In the genomic region with DNA sequence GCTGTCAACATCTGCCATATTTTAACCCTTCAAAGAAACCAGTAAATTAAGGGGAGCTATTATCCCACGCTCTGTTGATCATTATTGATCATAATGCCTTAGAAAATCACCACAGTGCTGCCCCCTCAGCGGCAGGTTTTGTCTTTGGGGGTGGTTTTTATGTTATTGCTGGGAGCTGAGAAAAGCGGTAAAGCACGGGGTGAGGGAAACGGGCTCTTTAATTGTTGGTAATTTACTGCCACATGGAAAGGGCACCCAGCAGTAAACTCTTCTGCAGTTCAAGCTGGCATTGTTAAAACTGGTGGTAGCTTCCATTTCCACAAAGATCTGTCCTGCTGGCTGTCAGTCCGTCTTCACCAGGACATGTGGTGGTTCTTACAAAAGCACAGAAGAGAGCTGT, we compare ENCODE assay signal across 25 mouse cellular contexts.
DNase-seq lines count a peak whose midpoint lies in the region; ATAC-seq and TF ChIP-seq lines count a peak whose summit lies in the region.
"Had no signal": no experiment of that assay in that cellular context is flagged by ENCODE, and none has a peak within 500 bp of the region (broad histone marks: within the 10 kb centered on the region; RNA-seq: fewer than 3 reads in every experiment).

No protein-coding gene starts in this region.

- no peak overlapping the region for H3K4me2 ChIP-seq in forebrain, embryonic 13.5 days
- no peak overlapping the region for H3K4me2 ChIP-seq in forebrain, embryonic 14.5 days (ENCODE audit: low read length)
- H3K4me2 ChIP-seq in forebrain, postnatal 0 days (ENCODE audit: low read depth): peak overlapping the region; percentile 8; the same call in 1 of the 2 replicates
- peak overlapping the region; percentile 13; the same call in 1 of the 2 replicates for H3K4me2 ChIP-seq in neural tube, embryonic 13.5 days
- H3K4me2 ChIP-seq: embryonic facial prominence, embryonic 13.5 days; heart, embryonic 12.5 days; hindbrain, embryonic 15.5 days; kidney, embryonic 15.5 days; liver, embryonic 15.5 days; lung, embryonic 15.5 days; midbrain, embryonic 15.5 days had no signal

- no peak for TF ChIP-seq CTCF in forebrain, postnatal 0 days (IDR thresholded peaks at IDR 0.05; ENCODE audit: low read depth)

- H3K27ac ChIP-seq in forebrain, embryonic 13.5 days: peak overlapping the region; percentile 57; the same call in 1 of the 2 replicates
- H3K27ac ChIP-seq in forebrain, embryonic 10.5 days: no peak overlapping the region
- H3K27ac ChIP-seq in forebrain, embryonic 14.5 days (ENCODE audit: low read depth, low read length): no peak overlapping the region
- no peak overlapping the region for H3K27ac ChIP-seq in forebrain, postnatal 0 days (ENCODE audit: low read depth, low read length)
- no peak overlapping the region for H3K27ac ChIP-seq in neural tube, embryonic 13.5 days (replicated peaks)
- H3K27ac ChIP-seq: embryonic facial prominence, embryonic 13.5 days; gastrocnemius, adult 2 months; heart, adult 2 months; hindbrain, embryonic 15.5 days; kidney, embryonic 15.5 days; layer of hippocampus, adult 2 months; liver, embryonic 15.5 days; lung, embryonic 15.5 days; midbrain, embryonic 10.5 days; midbrain, embryonic 15.5 days had no signal

- DNase-seq in forebrain, embryonic 10.5 days (ENCODE audit: extremely low spot score, low spot score): no peak
- DNase-seq in forebrain, embryonic 14.5 days (ENCODE audit: low spot score): no peak
- DNase-seq in forebrain, postnatal 0 days: no peak
- no peak for DNase-seq in frontal cortex, adult 2 months (ENCODE audit: extremely low spot score in 1 of 2, low spot score in 1 of 2)
- no peak for DNase-seq in urinary bladder, adult 18-20 months (ENCODE audit: low spot score in 2 of 2)
- DNase-seq: gastrocnemius, adult 2 months; gastrocnemius, postnatal 36 days; heart, adult 2 months; kidney, adult 18-20 months; kidney, postnatal 36 days; liver; spleen, adult 18-20 months; thymus, postnatal 25 days had no signal

- 0 out of 2 replicates have a peak, but pooled peaks have one; percentile 19 for ATAC-seq in forebrain, embryonic 13.5 days
- peak; percentile 67 for ATAC-seq in forebrain, embryonic 14.5 days
- ATAC-seq in forebrain, postnatal 0 days: no peak
- 0 out of 2 replicates have a peak, but pooled peaks have one; percentile 50 for ATAC-seq in neural tube, embryonic 13.5 days (ENCODE audit: low read depth)
- ATAC-seq: midbrain, embryonic 15.5 days; Patski had no signal

- WGBS in forebrain, embryonic 13.5 days: 26% methylated on average over 6 of the region's 6 CpGs
- 70% methylated on average over 6 of the region's 6 CpGs for WGBS in forebrain, embryonic 10.5 days
- 18% methylated on average over 6 of the region's 6 CpGs for WGBS in forebrain, embryonic 14.5 days
- 20% methylated on average over 6 of the region's 6 CpGs for WGBS in forebrain, postnatal 0 days
- WGBS in neural tube, embryonic 13.5 days: 9% methylated on average over 6 of the region's 6 CpGs

- no peak overlapping the region for H3K4me3 ChIP-seq in forebrain, embryonic 13.5 days
- H3K4me3 ChIP-seq in forebrain, embryonic 10.5 days: no peak overlapping the region
- H3K4me3 ChIP-seq in forebrain, embryonic 14.5 days (ENCODE audit: low read depth, low read length): no peak overlapping the region
- H3K4me3 ChIP-seq in forebrain, postnatal 0 days (ENCODE audit: low read depth, low read length): no peak overlapping the region
- no peak overlapping the region for H3K4me3 ChIP-seq in neural tube, embryonic 13.5 days
- H3K4me3 ChIP-seq: embryonic facial prominence, embryonic 13.5 days; gastrocnemius, adult 2 months; heart, adult 2 months; heart, embryonic 12.5 days; hindbrain, embryonic 15.5 days; kidney, embryonic 15.5 days; layer of hippocampus, adult 2 months; liver, embryonic 15.5 days; lung, embryonic 15.5 days; midbrain, embryonic 10.5 days; midbrain, embryonic 15.5 days had no signal

- no peaks in the 10 kb centered on the region for H3K27me3 ChIP-seq in forebrain, embryonic 13.5 days
- H3K27me3 ChIP-seq in forebrain, embryonic 10.5 days (ENCODE audit: poor library complexity, severe bottlenecking): no peaks in the 10 kb centered on the region
- H3K27me3 ChIP-seq in forebrain, embryonic 14.5 days (replicated peaks; ENCODE audit: control insufficient read depth, insufficient read depth, low read length): no peaks in the 10 kb centered on the region
- H3K27me3 ChIP-seq in forebrain, postnatal 0 days (ENCODE audit: insufficient read depth, low read length): no peaks in the 10 kb centered on the region
- H3K27me3 ChIP-seq in neural tube, embryonic 13.5 days: no peaks in the 10 kb centered on the region
- H3K27me3 ChIP-seq: embryonic facial prominence, embryonic 13.5 days; heart, embryonic 12.5 days; hindbrain, embryonic 15.5 days; kidney, embryonic 15.5 days; liver, embryonic 15.5 days; lung, embryonic 15.5 days; midbrain, embryonic 15.5 days; Patski had no signal

- H3K9ac ChIP-seq in forebrain, embryonic 13.5 days: no peak overlapping the region
- H3K9ac ChIP-seq in forebrain, embryonic 14.5 days (ENCODE audit: low read length): no peak overlapping the region
- H3K9ac ChIP-seq in forebrain, postnatal 0 days: no peak overlapping the region
- H3K9ac ChIP-seq in neural tube, embryonic 13.5 days: no peak overlapping the region
- H3K9ac ChIP-seq: embryonic facial prominence, embryonic 13.5 days; heart, embryonic 12.5 days; hindbrain, embryonic 15.5 days; kidney, embryonic 15.5 days; liver, embryonic 15.5 days; lung, embryonic 15.5 days; midbrain, embryonic 15.5 days had no signal

- no peaks in the 10 kb centered on the region for H3K36me3 ChIP-seq in forebrain, embryonic 13.5 days (ENCODE audit: poor library complexity, severe bottlenecking)
- H3K36me3 ChIP-seq in forebrain, embryonic 10.5 days (replicated peaks): no peaks in the 10 kb centered on the region
- no peaks in the 10 kb centered on the region for H3K36me3 ChIP-seq in forebrain, embryonic 14.5 days (ENCODE audit: control insufficient read depth, insufficient read depth, low read length)
- H3K36me3 ChIP-seq in forebrain, postnatal 0 days (ENCODE audit: insufficient read depth): no peaks in the 10 kb centered on the region
- H3K36me3 ChIP-seq in neural tube, embryonic 13.5 days: no peaks in the 10 kb centered on the region
- H3K36me3 ChIP-seq: embryonic facial prominence, embryonic 13.5 days; heart, embryonic 12.5 days; hindbrain, embryonic 15.5 days; kidney, embryonic 15.5 days; liver, embryonic 15.5 days; lung, embryonic 15.5 days; midbrain, embryonic 10.5 days; midbrain, embryonic 15.5 days had no signal

- H3K9me3 ChIP-seq in forebrain, embryonic 13.5 days (replicated peaks): no peaks in the 10 kb centered on the region
- no peaks in the 10 kb centered on the region for H3K9me3 ChIP-seq in forebrain, embryonic 10.5 days
- H3K9me3 ChIP-seq in forebrain, embryonic 14.5 days (replicated peaks; ENCODE audit: control insufficient read depth, low read length): no peaks in the 10 kb centered on the region
- H3K9me3 ChIP-seq in forebrain, postnatal 0 days (ENCODE audit: low read length): no peaks in the 10 kb centered on the region
- no peaks in the 10 kb centered on the region for H3K9me3 ChIP-seq in neural tube, embryonic 13.5 days
- H3K9me3 ChIP-seq: embryonic facial prominence, embryonic 13.5 days; heart, embryonic 12.5 days; hindbrain, embryonic 15.5 days; kidney, embryonic 15.5 days; liver, embryonic 15.5 days; lung, embryonic 15.5 days; midbrain, embryonic 10.5 days; midbrain, embryonic 15.5 days had no signal

- H3K4me1 ChIP-seq in forebrain, embryonic 13.5 days: peaks cover 19% of the 10 kb centered on the region
- peaks cover 9% of the 10 kb centered on the region for H3K4me1 ChIP-seq in forebrain, embryonic 10.5 days
- H3K4me1 ChIP-seq in forebrain, embryonic 14.5 days (ENCODE audit: control insufficient read depth, insufficient read depth, low read length): peaks cover 5% of the 10 kb centered on the region; the same call in 1 of the 2 replicates
- no peaks in the 10 kb centered on the region for H3K4me1 ChIP-seq in forebrain, postnatal 0 days (ENCODE audit: insufficient read depth)
- H3K4me1 ChIP-seq in neural tube, embryonic 13.5 days (replicated peaks): peaks cover 15% of the 10 kb centered on the region
- H3K4me1 ChIP-seq: kidney, embryonic 15.5 days; liver, embryonic 15.5 days; lung, embryonic 15.5 days; midbrain, embryonic 10.5 days had no signal

Comparison
In these comparisons a context has a peak if more than half of its experiments do, and no peak if none do; other contexts are left out.
1. H3K4me2 ChIP-seq: peak in forebrain, postnatal 0 days (single experiment) and neural tube, embryonic 13.5 days (single experiment); none in forebrain, embryonic 13.5 days (single experiment) and forebrain, embryonic 14.5 days (single experiment).